Mouse (Mus musculus): ENCODE measurements around the gene Stub1.
A peak's percentile ranks its signal among the peaks of the same experiment; 100 is the strongest.
"Not testable (repeated sequence)": the region's sequence is repeated elsewhere in the genome, so short reads cannot be mapped to it uniquely, and the experiment has no call there.

The Stub1 gene

DNA sequence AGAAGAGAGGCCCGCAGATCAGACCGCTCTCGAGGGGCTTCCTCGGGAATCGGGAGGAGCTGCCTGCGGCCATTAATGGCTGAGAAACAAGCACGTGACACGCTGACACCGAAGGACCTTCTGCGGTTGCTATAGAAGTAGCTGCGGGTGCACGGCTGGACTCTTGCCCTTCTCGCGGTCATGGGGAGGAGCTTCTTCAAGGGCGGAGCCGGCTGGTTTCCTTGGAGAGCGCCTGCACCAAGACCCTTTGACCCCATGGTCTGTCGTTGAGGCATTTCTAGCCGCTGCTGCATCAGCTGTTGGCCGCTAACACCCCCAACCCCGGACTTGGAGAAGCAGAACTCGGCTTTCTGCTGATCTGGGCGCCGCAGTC lies at the start of gene Stub1:
TSS of gene Stub1 (minus strand) at position 114 of the 373 bp plus-strand sequence.
- DNase-seq = peak; percentile 97

DNA sequence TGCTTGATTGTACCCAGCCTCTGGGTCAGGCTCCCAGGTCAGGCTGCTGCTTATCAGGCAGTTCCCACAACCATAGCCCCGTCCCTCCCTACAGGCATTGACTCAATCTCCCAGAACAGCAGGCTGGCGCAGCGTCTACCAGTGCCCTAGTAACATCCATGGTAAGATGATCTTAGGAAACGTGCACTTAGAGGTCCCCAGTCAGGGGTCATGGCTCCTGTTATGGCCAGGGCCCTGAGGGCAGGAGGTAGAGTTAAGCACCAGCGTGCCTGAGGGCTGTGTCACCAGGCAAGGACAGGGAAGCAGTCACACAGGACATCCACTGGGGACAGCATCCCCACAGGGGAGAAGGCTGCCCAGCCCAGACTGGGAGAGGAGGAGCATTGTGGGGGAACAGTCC lies 49.1 kb upstream of the Stub1 start:
- no peak for DNase-seq

DNA sequence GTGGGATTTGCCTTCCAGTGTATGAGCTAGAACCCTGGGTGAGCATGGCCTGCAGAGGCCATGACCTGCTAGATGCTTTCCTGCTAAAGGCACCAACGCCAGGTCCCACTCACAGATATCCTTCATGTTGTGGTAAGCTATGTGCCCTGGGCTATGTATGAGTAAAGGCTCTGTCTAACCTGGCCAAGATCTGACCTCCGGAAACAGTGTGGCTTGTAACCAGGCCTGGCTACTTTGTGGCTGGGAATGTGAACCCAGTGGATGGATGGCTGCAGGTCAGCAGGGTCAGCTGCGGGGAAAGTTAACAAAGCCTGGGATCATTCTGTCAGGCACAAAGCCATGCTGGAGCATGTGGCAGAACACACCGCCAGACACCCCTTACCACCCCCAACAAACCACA lies 48.5 kb upstream of the Stub1 start:
- no peak for DNase-seq

GRCm38 (mm10) chr17:25880913-25881641 lies 47.9 kb upstream of the Stub1 start:
- no peak for DNase-seq

DNA sequence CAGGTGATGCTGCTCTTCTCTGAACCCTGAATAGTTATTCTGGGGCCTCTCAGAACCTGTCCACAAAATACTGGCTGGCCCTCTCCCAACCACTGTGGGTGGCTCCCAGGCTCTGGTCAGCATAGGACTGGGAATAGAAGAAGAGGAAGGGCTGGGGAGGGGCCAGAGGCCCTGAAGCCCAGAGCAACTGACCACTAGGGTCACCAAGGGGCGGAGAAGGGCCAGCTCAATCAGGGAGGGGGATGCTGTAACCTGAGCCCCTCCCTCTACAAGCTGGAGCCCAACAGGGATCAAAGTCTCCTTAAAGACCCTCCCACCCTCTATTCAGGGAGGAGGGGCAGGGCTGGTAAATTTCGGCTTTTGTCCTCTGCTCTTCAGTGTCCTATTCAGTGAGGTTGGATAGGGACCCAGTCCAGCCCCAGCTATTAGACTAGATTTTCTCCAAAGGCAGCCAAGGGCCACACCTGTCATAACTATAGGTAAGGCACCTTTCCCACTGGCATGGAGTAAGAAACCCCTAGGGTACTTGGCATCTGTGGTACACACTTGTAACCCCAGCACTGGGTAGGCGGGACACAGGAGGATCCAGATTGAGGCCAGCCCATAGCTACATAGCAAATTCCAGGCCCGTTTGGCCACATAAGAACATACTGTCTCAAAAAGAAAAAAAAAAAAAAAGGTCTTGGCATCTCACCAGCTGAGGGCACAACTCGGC lies 47.1 kb upstream of the Stub1 start, which contains the start of gene Wfikkn1:
TSS of gene Wfikkn1 (minus strand) at position 663 of the 715 bp plus-strand sequence.
- no peak for DNase-seq

- DNase-seq = no peak
These were observed 46.5 kb upstream of the Stub1 start for GRCm38 (mm10) chr17:25879750-25880149.

DNA sequence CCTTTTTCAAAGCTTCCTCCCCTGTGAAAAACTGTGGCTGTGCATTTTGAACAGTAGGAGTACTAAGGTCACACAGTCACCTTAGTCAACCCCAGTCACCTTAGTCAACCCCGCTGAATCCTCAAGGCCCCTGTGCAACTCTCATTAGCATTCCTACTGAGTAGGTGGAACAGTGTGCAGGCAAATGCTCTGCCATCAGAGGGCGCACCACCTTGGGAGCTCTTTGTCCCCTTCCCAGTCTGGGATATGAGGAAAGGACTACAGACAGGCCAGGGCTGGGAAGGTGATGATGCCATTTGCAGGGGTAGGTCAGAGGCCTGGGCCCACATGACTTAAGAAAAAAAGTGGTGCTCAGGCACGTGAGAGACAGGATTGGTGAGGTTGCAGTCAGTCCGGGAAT lies 46.1 kb upstream of the Stub1 start:
- peak; percentile 73 for DNase-seq

DNA sequence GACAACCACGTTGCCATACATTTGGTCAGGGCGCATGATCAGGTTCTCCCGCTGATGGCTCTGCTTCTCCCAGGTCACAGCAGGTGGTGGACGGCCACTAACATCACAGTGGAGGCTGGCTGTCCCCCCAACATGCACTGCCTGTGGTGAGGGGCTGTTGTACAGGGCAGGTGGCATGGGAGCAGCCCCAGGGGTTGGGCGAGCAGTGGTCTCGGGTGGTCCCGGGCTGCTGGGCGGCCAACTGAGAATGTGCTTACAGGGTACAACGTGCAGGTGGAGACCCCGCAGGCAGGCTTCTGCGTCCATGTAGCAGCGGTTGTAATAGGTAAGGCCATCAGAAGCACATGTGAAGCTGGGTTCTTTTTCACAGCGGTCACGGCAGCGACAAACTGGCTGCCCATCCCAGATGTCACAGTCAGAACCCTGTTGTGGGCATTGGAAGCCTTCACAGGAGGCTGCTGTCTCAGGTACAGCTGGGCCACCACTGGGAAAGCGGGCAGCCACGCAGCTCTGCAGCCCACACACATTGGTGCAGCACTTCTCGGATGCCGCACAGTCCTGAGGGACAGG lies 45.5 kb upstream of the Stub1 start:
- DNase-seq = no peak

GRCm38 (mm10) chr17:25877741-25878610 lies 44.8 kb upstream of the Stub1 start:
- DNase-seq = no peak

GRCm38 (mm10) chr17:25877025-25877424 lies 43.8 kb upstream of the Stub1 start:
- DNase-seq = no peak

DNA sequence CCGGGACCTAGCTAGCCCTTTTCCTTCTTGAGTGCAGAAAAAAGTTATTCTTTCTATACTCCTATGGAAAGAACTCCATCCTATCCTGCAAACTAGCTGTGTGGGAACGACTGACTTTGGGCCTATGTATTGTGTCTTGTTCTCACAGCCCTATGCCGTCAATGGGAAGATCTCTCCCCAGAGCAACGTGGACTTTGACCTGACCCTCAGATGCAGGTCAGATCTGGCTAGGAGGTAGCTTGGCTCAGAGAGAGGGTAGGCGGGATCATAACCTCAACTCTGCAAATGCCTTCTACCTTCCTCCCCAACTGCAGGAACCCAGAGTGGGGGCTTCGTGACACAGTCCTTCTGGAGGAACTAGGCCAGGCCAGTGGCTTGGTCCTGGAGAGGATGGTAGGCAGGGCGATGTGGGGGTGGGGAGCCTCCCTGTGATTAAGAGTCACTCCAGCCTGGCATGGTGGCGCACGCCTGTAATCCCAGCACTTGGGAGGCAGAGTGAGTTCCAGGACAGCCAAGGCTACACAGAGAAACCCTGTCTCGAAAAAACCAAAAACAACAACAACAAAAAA lies 43.2 kb upstream of the Stub1 start:
- DNase-seq = peak; percentile 72

- DNase-seq = peak; percentile 94
These were observed 42.2 kb upstream of the Stub1 start for GRCm38 (mm10) chr17:25875171-25876136.

GRCm38 (mm10) chr17:25874721-25875170 lies 41.5 kb upstream of the Stub1 start, which contains the start of gene Mettl26:
Gene Mettl26, plus strand, starts transcription at chr17:25875074.
- DNase-seq = peak; percentile 96

DNA sequence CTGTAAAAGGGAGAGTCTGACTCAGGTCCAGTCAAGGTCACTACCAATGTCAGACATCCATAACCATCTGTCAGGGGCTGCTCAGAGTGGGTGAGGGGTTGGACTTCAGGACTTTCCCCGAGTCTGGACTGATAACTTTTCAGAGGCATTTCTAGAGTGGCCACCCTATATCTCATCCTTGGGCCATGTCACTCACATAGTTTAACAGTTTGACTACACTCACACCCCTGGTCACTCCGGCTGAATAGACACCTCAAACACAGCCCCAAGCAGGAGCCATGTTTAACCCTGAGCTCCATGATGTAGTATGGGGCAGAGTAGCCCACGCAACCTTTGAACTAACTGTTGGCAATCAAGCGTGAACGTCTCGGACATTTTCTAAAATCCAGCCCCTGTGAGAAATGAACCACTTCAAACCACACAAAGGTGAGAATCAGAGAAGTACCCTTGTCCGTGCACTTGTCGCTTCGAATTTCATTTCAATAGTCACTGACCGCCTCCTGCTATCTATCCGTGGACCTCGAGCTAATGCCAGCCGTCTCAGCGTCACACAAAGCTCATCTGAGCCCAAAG lies 41.0 kb upstream of the Stub1 start:
- DNase-seq = no peak

- no peak for DNase-seq
These were observed 40.4 kb upstream of the Stub1 start for GRCm38 (mm10) chr17:25873405-25874147.

DNA sequence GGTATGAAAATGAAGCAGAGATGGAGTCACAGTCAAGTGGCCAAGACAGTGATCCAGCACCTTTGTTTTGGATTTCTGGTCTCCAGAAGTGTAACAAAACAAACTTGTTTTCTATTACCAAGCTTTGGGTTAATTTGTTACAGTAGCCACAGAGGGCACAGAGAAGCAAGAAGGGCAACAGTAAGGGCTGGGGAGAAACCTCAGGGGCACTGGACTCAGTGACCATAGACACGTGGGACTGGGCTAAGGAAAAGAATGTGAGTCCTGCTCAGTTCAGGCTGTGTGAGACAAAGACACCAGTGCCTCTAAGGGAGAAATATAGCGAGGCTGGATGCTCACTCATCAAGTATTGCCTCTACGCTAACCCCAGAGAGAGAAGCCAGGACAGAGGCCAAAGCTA lies 39.5 kb upstream of the Stub1 start:
- DNase-seq = no peak

GRCm38 (mm10) chr17:25871566-25871965 lies 38.4 kb upstream of the Stub1 start:
- DNase-seq = not testable (repeated sequence)

DNA sequence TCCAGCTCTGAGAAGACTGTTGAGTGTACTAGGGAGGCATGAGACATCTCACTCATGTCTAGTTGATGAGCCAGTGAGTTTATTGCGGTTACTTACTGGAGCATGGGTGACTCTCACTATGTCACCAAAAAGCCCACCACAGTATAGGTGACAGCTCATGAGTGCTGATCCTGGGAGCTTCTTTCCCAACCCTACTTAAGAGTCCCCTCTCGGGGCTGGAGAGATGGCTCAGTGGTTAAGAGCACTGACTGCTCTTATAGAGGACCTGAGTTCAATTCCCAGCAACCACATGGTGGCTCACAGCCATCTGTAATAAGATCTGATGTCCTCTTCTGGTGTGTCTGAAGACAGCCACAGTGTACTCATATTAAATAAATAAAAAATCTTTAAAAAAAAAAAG lies 36.8 kb upstream of the Stub1 start:
- no peak for DNase-seq

DNA sequence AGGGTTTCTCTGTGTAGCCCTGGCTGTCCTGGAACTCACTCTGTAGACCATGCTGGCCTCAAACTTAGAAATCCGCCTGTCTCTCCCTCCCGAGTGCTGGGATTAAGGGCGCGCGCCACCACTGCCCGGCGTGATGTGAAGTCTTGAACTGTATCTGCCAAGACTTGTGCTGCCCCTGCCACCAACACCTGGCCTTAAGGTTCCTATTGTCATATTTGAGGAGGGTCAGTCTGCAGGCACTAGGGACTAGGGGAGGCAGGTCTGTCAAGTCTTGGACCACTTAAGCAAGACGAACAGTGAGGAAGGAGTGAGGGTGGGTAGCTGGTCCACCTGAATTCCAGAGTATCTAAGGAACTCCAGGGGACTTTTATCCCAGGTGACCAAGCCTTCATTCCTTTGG lies 36.3 kb upstream of the Stub1 start:
- DNase-seq = no peak

GRCm38 (mm10) chr17:25868601-25869191 lies 35.5 kb upstream of the Stub1 start, which contains the start of gene Mcrip2:
Gene Mcrip2, minus strand, starts transcription at chr17:25868764.
- peak; percentile 89 for DNase-seq

All from kidney, postnatal 10 days (tissue).